28 mouse cellular contexts compared by ENCODE assay signal in genomic region chr15:92613228-92613627, GRCm38 (mm10).
"Had no signal": no experiment of that assay in that cellular context is flagged by ENCODE, and none has a peak within 500 bp of the region (broad histone marks: within the 10 kb centered on the region; RNA-seq: fewer than 3 reads in every experiment).

No protein-coding gene starts in this region.

- H3K27ac ChIP-seq: embryonic facial prominence, embryonic 10.5 days; embryonic facial prominence, embryonic 12.5 days; embryonic facial prominence, embryonic 13.5 days; embryonic facial prominence, embryonic 15.5 days; forebrain, embryonic 10.5 days; forebrain, embryonic 12.5 days; forebrain, embryonic 13.5 days; forebrain, embryonic 15.5 days; gastrocnemius, adult 2 months; heart, adult 2 months had no signal

- H3K27me3 ChIP-seq: embryonic facial prominence, embryonic 12.5 days; embryonic facial prominence, embryonic 13.5 days; embryonic facial prominence, embryonic 15.5 days; forebrain, embryonic 12.5 days; forebrain, embryonic 15.5 days had no signal

- H3K4me2 ChIP-seq: embryonic facial prominence, embryonic 12.5 days; embryonic facial prominence, embryonic 13.5 days; embryonic facial prominence, embryonic 15.5 days; forebrain, embryonic 12.5 days; forebrain, embryonic 13.5 days; forebrain, embryonic 15.5 days had no signal

- H3K4me1 ChIP-seq: embryonic facial prominence, embryonic 10.5 days; embryonic facial prominence, embryonic 12.5 days; embryonic facial prominence, embryonic 13.5 days; embryonic facial prominence, embryonic 15.5 days; forebrain, embryonic 15.5 days had no signal

- ATAC-seq: forebrain, embryonic 13.5 days; forebrain, embryonic 14.5 days; forebrain, embryonic 15.5 days; forebrain, embryonic 16.5 days; forebrain, postnatal 0 days had no signal

- H3K9me3 ChIP-seq: embryonic facial prominence, embryonic 10.5 days; embryonic facial prominence, embryonic 12.5 days; embryonic facial prominence, embryonic 13.5 days; embryonic facial prominence, embryonic 15.5 days; forebrain, embryonic 10.5 days; forebrain, embryonic 12.5 days; forebrain, embryonic 13.5 days; forebrain, embryonic 15.5 days had no signal

- H3K4me3 ChIP-seq: embryonic facial prominence, embryonic 10.5 days; embryonic facial prominence, embryonic 12.5 days; embryonic facial prominence, embryonic 13.5 days; embryonic facial prominence, embryonic 15.5 days; erythroblast, embryonic 14.5 days; forebrain, embryonic 10.5 days; forebrain, embryonic 12.5 days; forebrain, embryonic 13.5 days; forebrain, embryonic 15.5 days; gastrocnemius, adult 2 months; heart, adult 2 months had no signal

- H3K36me3 ChIP-seq: embryonic facial prominence, embryonic 10.5 days; embryonic facial prominence, embryonic 12.5 days; embryonic facial prominence, embryonic 13.5 days; embryonic facial prominence, embryonic 15.5 days; forebrain, embryonic 10.5 days; forebrain, embryonic 12.5 days; forebrain, embryonic 15.5 days had no signal

- H3K9ac ChIP-seq: embryonic facial prominence, embryonic 12.5 days; embryonic facial prominence, embryonic 13.5 days; embryonic facial prominence, embryonic 15.5 days; forebrain, embryonic 12.5 days; forebrain, embryonic 13.5 days; forebrain, embryonic 15.5 days; forebrain, postnatal 0 days had no signal

- DNase-seq: cerebellum, adult 2 months; cerebellum, adult 8-10 months; cerebellum, adult 9-10 months; cerebellum, adult 9-11 months; cerebellum, postnatal 10 days; cerebellum, postnatal 14 days; cerebellum, postnatal 25 days; cerebellum, postnatal 36 days; embryo, embryonic 11 days; forebrain, postnatal 0 days; gastrocnemius, adult 2 months; gastrocnemius, postnatal 10 days; gastrocnemius, postnatal 14 days; gastrocnemius, postnatal 25 days; gastrocnemius, postnatal 36 days; heart, adult 18-20 months; heart, adult 2 months had no signal
